Mouse (Mus musculus) retina, adult 2 months (tissue): ENCODE data around the gene Ankrd1.

Experiments
- DNase-seq: peaks from one replicate; pipeline ENCODE4 v3.0.0-alpha.2; 2012; ENCODE audit warnings: low read depth, low spot score

Gene Ankrd1

GRCm38 (mm10) chr19:36119783-36120471 lies at the start of gene Ankrd1:
Gene Ankrd1, minus strand, starts transcription at chr19:36120099.
- DNase-seq = no peak

DNA sequence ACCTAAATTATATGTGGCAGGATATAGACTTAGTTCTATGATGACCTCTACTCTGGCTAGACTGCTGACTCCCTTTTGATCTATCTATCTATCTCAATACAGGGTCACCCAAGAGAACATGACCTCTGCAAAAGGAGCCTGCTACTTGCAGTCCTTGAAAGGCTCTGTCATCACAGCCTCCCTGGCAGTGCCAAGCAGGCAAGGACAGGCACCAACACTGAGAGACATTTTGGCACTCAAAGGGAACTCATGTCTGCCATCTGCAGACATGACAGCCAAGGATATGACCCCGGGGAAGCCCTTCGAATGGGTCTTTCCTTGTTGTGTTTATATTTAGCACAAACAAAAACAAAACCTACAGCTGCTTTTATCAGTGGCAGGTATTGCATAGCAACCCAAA lies 49.2 kb upstream of the Ankrd1 start:
- no peak for DNase-seq

DNA sequence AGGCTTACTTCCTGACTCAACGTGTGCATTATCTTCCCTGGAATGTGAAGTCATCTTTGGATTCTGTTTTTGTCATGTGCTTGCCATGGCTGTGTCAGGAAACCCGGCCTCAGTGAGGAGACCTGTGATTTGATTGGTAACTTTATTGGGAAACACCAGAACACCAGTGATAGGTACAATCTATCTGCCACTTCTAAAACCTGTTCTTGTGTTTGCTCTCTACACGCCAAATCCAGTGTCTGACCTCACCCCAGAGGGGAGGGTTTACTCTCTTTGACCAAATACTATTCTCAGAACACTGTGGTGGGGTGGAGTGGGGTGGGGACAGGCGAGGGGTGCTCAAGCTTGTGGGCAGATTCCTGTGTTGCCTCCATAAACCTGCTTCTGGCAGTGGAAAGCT lies 48.2 kb upstream of the Ankrd1 start:
- no peak for DNase-seq

DNA sequence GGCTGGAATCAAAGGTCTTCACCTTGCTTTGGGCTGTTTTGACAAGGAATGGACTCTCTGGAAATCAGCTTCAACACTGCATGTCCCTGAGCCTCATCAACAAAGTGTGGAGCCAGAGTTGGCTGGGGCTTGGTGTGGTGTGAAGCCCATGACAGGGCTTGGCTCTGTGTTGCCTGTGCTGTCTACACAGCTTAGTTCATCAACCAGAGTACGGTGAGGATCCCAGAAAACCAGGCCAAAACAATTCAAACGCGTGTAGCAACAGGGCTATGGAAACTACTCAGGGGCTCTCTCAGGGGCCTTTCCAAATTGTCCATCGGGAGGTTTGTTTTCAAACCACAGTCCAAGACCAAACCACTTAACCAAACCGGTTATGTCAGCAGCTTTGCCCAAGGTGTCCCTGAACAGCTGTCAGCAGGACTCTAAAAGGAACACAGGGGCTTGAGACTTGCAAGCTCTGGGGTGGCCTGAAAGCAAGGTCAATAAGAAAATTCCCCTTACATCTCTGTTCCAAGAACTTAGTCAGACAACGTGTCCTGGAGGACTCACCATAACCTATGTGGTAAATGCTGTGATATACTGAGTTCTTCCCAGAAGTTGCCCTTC lies 47.5 kb upstream of the Ankrd1 start:
- DNase-seq = no peak

- no peak for DNase-seq
Measured at GRCm38 (mm10) chr19:36166401-36167160, 46.7 kb upstream of the Ankrd1 start.

DNA sequence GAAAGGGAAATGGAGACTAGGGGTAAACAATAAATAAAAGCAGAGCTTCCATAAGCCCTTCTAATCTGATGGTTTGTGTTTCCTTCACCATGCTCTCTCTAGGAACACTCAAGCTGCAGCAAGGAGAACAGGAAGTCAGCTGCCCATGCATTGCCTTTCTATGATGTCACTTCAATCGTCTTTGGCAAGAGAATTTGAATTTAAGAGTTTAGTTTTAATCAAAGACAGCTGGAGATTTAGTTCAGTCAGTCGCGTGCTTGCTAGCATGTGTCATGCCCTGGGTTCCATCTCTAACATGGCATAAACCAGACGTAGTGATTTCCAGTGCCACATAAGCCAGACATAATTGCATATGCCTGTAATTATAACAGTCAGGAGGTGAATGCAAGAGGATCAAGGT lies 45.5 kb upstream of the Ankrd1 start:
- no peak for DNase-seq

GRCm38 (mm10) chr19:36150241-36151007 lies 30.5 kb upstream of the Ankrd1 start:
- no peak for DNase-seq

DNA sequence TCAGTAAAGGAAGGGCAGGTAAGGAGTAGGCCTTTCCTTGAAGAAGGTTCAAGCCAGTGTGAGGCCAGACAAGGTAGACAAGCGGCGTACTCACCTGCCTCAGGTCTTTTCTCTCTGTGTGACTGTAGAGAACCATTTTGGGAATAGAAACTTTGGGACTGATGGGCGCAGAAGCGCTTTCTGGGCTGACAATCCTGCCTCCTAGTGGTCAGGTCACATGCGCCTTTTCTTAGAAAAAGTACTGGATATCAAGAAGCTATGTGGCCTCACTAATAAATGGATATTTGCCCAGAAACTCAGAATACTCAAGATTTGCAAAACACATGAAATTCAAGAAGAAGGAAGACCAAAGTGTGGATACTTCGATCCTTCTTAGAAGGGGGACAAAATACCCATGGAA lies 28.7 kb upstream of the Ankrd1 start:
- no peak for DNase-seq

DNA sequence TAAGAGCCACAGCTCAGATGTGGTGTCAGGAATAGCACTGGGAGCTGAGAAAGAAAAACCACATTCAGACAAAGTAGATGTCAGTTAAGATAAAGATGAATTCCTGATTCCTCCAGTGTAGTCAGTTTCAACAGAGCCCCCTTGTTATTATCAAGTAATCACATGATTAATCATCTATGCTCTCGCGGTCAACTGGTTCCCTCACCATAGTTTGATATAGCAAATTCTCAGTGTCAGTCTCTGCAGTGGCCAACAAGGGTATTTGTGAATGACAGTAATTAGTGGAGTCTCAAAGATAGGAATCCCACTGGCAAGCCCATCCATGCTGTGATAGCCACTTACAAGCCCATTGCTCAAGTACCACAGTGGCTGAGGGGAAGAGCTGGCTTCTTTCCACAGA lies 23.7 kb upstream of the Ankrd1 start:
- no peak for DNase-seq

DNA sequence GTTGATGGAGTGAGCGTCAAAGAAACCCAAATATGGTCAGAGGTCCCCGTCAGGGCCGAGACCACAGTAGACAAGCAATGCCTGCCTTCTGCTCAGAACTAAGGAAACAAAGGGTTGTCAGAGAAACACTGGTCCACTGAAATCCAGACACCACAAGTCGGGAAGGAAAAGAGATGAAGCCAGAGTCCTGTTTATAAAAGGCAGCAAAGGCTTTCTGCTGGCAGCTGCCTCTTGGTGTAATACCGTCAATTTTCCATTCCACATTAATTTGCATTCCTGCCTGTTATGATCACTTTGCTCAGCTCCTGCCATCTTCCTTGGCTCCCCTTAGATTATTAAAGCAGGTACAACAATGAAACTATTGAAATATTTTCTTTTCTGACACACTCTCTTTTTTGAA lies 13.8 kb upstream of the Ankrd1 start:
- no peak for DNase-seq

- no peak for DNase-seq
Measured at GRCm38 (mm10) chr19:36133064-36133463, 13.2 kb upstream of the Ankrd1 start.

DNA sequence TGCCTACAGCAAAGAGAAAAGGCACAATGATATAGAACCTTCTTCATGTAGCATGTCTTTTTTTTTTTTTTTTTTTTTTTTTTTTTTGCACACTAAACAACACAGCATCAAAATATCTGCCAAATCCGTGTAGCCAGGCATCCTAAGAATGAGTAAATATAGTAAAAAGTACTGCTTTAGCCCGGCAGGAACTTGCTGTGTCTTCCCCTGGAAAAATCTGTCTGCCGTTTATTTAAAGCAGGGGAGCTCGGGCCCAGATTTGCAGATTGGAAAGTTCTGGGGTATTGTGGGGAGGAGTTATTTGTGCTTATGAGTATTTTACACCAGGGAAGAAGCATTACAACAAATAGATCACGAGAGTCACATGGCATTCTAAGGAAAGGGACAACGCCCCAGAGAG lies 12.1 kb upstream of the Ankrd1 start:
- DNase-seq = no peak

DNA sequence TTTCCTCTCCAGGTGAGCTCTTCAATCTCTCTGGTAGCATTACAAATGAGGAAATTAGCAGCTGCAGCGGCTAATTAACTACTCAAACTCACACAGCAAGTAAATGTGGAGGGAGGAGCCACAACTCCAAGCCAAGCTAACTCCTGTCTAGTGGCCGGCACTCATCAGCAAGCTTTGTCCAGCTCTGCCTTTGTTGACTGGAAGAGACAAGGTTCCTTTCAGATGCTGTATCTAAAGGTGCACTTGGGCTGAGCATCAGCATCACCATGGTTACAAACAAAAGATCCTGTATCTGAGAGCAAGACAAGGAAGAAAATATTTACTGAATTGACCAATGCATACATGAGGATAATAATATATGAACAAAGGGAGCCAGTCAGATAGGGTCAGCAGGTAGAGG lies 10.3 kb upstream of the Ankrd1 start:
- no peak for DNase-seq

DNA sequence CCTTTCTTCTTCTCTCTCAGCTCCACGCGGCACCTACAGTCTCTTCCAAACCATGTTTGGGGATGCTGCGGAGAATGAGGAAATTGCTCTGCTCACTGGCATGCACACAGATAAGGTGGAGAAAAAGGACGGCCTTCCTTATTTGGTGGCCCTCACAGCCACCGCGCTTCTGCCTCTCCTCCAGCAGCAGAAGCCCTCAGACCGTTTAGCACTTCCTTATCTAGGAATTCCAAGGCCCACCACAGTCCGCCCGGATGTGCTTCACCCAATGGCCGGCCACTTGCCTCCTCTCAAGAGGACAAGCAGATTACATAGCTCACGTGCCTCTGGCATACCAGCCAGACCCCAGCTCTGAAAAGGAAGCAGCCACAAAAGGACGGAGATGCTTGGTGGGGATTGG lies 9.7 kb upstream of the Ankrd1 start:
- no peak for DNase-seq

- no peak for DNase-seq
Measured at GRCm38 (mm10) chr19:36129213-36129612, 9.3 kb upstream of the Ankrd1 start.

DNA sequence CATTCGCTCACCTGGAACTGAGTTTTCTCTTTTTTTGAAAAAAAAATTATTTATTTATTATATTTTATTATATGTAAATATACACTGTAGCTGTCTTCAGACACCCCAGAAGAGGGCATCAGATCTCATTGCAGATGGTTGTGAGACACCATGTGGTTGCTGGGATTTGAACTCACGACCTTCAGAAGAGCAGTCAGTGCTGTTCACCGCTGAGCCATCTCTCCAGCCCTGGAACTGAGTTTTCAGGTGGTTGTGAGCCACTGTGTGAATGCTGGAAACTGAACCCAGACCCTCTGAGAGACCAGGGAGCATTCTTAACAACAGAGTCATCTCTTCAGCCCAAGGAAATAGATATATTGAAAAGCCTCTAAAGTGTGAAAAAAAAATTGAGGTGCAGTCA lies 8.5 kb upstream of the Ankrd1 start:
- no peak for DNase-seq

GRCm38 (mm10) chr19:36124203-36124602 lies 4.3 kb upstream of the Ankrd1 start:
- no peak for DNase-seq

DNA sequence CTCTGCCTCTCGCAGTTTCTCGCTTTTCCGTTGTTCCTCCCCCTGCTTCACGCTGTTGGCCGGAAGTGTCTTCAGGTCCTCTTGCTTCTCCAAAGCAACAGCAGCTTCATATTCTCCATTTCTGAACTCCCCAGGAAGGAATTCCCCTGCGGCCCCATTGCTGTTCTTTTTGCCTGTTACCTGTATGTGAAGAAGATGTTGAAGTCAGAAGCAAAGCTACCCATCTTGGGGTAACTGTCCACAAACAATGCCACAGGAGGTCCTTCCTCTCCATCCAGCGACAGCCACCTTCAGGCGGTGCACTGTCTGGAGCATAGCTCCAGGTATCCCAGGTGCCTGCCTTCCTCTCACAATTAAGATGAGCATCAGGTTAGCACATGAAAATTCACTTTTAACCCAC lies 680 bp downstream of the Ankrd1 start:
- DNase-seq = no peak

DNA sequence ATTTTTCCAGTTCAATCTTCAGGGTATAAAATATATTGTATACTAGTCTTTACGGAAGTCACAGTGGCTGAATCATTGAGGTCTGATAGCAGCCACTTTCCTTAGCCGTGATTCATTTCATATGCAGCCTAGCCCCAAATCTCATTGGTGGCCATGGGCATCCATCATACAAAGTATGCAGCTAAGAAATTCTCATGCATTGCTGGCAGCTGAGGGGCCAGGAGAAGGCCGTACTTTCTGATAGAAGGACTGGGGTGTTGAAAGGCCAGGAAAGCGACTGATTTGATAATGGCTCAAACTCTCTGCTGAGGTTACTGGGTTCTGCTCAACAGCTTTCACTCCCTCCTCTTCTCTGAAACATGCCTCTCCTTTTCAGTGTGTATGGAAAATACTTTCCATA lies 3.7 kb downstream of the Ankrd1 start:
- no peak for DNase-seq

GRCm38 (mm10) chr19:36112007-36112406 lies 7.9 kb downstream of the Ankrd1 start:
- DNase-seq = no peak

- DNase-seq = peak; percentile 26
Measured at GRCm38 (mm10) chr19:36111054-36111895, 8.6 kb downstream of the Ankrd1 start.
